Mouse (Mus musculus): Measurements from ENCODE around the gene Mark4. TPM values are rescaled to one million over a fixed set of nuclear protein-coding genes. Genes with fewer than 3 reads are reported as not detected.
A peak's percentile ranks its signal among the peaks of the same experiment; 100 is the strongest.

Mark4 gene
- total RNA-seq, 1 experiment = 9.9 TPM

GRCm38 (mm10) chr7:19402535-19403112, 56.0 kb downstream of the Mark4 start:
- H3K9ac ChIP-seq (ENCODE audit: insufficient read depth, low read depth, low read length, poor library complexity, severe bottlenecking) = no peak overlapping the region
- H3K9me3 ChIP-seq (ENCODE audit: control insufficient read depth, insufficient read depth, low read depth, low read length) = no peaks in the 10 kb centered on the region
- TF ChIP-seq MAFK (IDR thresholded peaks at IDR 0.05; ENCODE audit: insufficient read depth, low read depth, low read length) (no peak), CHD2 (IDR thresholded peaks at IDR 0.05; ENCODE audit: low read depth, low read length) (no peak), HCFC1 (IDR thresholded peaks at IDR 0.05; ENCODE audit: borderline replicate concordance, insufficient read depth, low read length) (no peak), ZNF384 (IDR thresholded peaks at IDR 0.05; ENCODE audit: low read depth, low read length) (no peak), ZC3H11A (IDR thresholded peaks at IDR 0.05; ENCODE audit: borderline replicate concordance, low read depth, low read length) (no peak)
- peaks cover 4 to 14% of the 10 kb centered on the region in 2 experiments; a peak in 3 of 4 replicates for H3K4me1 ChIP-seq (ENCODE audit: control insufficient read depth in 2 of 2, insufficient read depth in 2 of 2, low read length in 2 of 2, poor library complexity in 1 of 2)
- DNase-seq (ENCODE audit: low read depth, low spot score) = no peak
- in situ Hi-C loops (cut with MboI; ENCODE audit: low sequenced_read_pairs in 2 of 2, unreplicated experiment in 2 of 2) = no loop called here
- H3K27ac ChIP-seq (ENCODE audit: insufficient read depth, low read depth, low read length, poor library complexity, severe bottlenecking) = no peak overlapping the region
- no peaks in the 10 kb centered on the region; the same call in 1 of the 2 replicates for H3K36me3 ChIP-seq (ENCODE audit: control insufficient read depth, insufficient read depth, low read length, poor library complexity, severe bottlenecking)
- no peak overlapping the region for H3K4me3 ChIP-seq (ENCODE audit: insufficient read depth in 1 of 2, low read depth in 1 of 2, low read length in 2 of 2, poor library complexity in 1 of 2, severe bottlenecking in 1 of 2)

GRCm38 (mm10) chr7:19400946-19401345, 57.7 kb downstream of the Mark4 start:
- no peaks in the 10 kb centered on the region for H3K9me3 ChIP-seq (ENCODE audit: control insufficient read depth, insufficient read depth, low read depth, low read length)
- H3K9ac ChIP-seq (ENCODE audit: insufficient read depth, low read depth, low read length, poor library complexity, severe bottlenecking) = no peak overlapping the region
- H3K27ac ChIP-seq (ENCODE audit: insufficient read depth, low read depth, low read length, poor library complexity, severe bottlenecking) = no peak overlapping the region
- H3K36me3 ChIP-seq (ENCODE audit: control insufficient read depth, insufficient read depth, low read length, poor library complexity, severe bottlenecking) = peaks cover 7% of the 10 kb centered on the region; the same call in 1 of the 2 replicates
- H3K4me1 ChIP-seq (ENCODE audit: control insufficient read depth in 2 of 2, insufficient read depth in 2 of 2, low read length in 2 of 2, poor library complexity in 1 of 2) = peaks cover 4 to 14% of the 10 kb centered on the region in 2 experiments; a peak in 3 of 4 replicates
- in situ Hi-C loops (cut with MboI; ENCODE audit: low sequenced_read_pairs in 2 of 2, unreplicated experiment in 2 of 2) = no loop called here
- no peak for DNase-seq (ENCODE audit: low read depth, low spot score)
- no peak for TF ChIP-seq ZNF384 (IDR thresholded peaks at IDR 0.05; ENCODE audit: low read depth, low read length)
- no peak for TF ChIP-seq ZC3H11A (IDR thresholded peaks at IDR 0.05; ENCODE audit: borderline replicate concordance, low read depth, low read length)
- TF ChIP-seq MAFK (IDR thresholded peaks at IDR 0.05; ENCODE audit: insufficient read depth, low read depth, low read length) = no peak
- no peak for TF ChIP-seq CHD2 (IDR thresholded peaks at IDR 0.05; ENCODE audit: low read depth, low read length)
- TF ChIP-seq HCFC1 (IDR thresholded peaks at IDR 0.05; ENCODE audit: borderline replicate concordance, insufficient read depth, low read length) = no peak
- H3K4me3 ChIP-seq (ENCODE audit: insufficient read depth in 1 of 2, low read depth in 1 of 2, low read length in 2 of 2, poor library complexity in 1 of 2, severe bottlenecking in 1 of 2) = no peak overlapping the region

GRCm38 (mm10) chr7:19399496-19400280, 58.9 kb downstream of the Mark4 start:
- Histone ChIP-seq H3K36me3 (ENCODE audit: control insufficient read depth, insufficient read depth, low read length, poor library complexity, severe bottlenecking) (peaks cover 19% of the 10 kb centered on the region), H3K27ac (ENCODE audit: insufficient read depth, low read depth, low read length, poor library complexity, severe bottlenecking) (peak overlapping the region; percentile 8; the same call in 1 of the 2 replicates), H3K4me1 (ENCODE audit: control insufficient read depth in 2 of 2, insufficient read depth in 2 of 2, low read length in 2 of 2, poor library complexity in 1 of 2) (peaks cover 4 to 14% of the 10 kb centered on the region in 2 experiments; a peak in 2 of 4 replicates), H3K9me3 (ENCODE audit: control insufficient read depth, insufficient read depth, low read depth, low read length) (no peaks in the 10 kb centered on the region), H3K4me3 (ENCODE audit: insufficient read depth in 1 of 2, low read depth in 1 of 2, low read length in 2 of 2, poor library complexity in 1 of 2, severe bottlenecking in 1 of 2) (peak overlapping the region; percentile 60 to 70), H3K9ac (ENCODE audit: insufficient read depth, low read depth, low read length, poor library complexity, severe bottlenecking) (peak overlapping the region; percentile 57)
- TF ChIP-seq HCFC1 (IDR thresholded peaks at IDR 0.05; ENCODE audit: borderline replicate concordance, insufficient read depth, low read length) (no peak), ZC3H11A (IDR thresholded peaks at IDR 0.05; ENCODE audit: borderline replicate concordance, low read depth, low read length) (no peak), CHD2 (IDR thresholded peaks at IDR 0.05; ENCODE audit: low read depth, low read length) (no peak), MAFK (IDR thresholded peaks at IDR 0.05; ENCODE audit: insufficient read depth, low read depth, low read length) (no peak), ZNF384 (IDR thresholded peaks at IDR 0.05; ENCODE audit: low read depth, low read length) (no peak)
- in situ Hi-C loops (cut with MboI; ENCODE audit: low sequenced_read_pairs in 2 of 2, unreplicated experiment in 2 of 2) = no loop called here
- DNase-seq (ENCODE audit: low read depth, low spot score) = no peak

GRCm38 (mm10) chr7:19394484-19394883, 64.1 kb downstream of the Mark4 start:
- Histone ChIP-seq H3K27ac (ENCODE audit: insufficient read depth, low read depth, low read length, poor library complexity, severe bottlenecking) (no peak overlapping the region), H3K4me3 (ENCODE audit: insufficient read depth in 1 of 2, low read depth in 1 of 2, low read length in 2 of 2, poor library complexity in 1 of 2, severe bottlenecking in 1 of 2) (no peak overlapping the region), H3K36me3 (ENCODE audit: control insufficient read depth, insufficient read depth, low read length, poor library complexity, severe bottlenecking) (peaks cover 58% of the 10 kb centered on the region), H3K4me1 (ENCODE audit: control insufficient read depth in 2 of 2, insufficient read depth in 2 of 2, low read length in 2 of 2, poor library complexity in 1 of 2) (peaks cover 0 to 13% of the 10 kb centered on the region in 2 experiments; a peak in 2 of 4 replicates), H3K9ac (ENCODE audit: insufficient read depth, low read depth, low read length, poor library complexity, severe bottlenecking) (no peak overlapping the region), H3K9me3 (ENCODE audit: control insufficient read depth, insufficient read depth, low read depth, low read length) (no peaks in the 10 kb centered on the region)
- TF ChIP-seq ZNF384 (IDR thresholded peaks at IDR 0.05; ENCODE audit: low read depth, low read length) (no peak), HCFC1 (IDR thresholded peaks at IDR 0.05; ENCODE audit: borderline replicate concordance, insufficient read depth, low read length) (no peak), MAFK (IDR thresholded peaks at IDR 0.05; ENCODE audit: insufficient read depth, low read depth, low read length) (no peak), CHD2 (IDR thresholded peaks at IDR 0.05; ENCODE audit: low read depth, low read length) (no peak), ZC3H11A (IDR thresholded peaks at IDR 0.05; ENCODE audit: borderline replicate concordance, low read depth, low read length) (no peak)
- no peak for DNase-seq (ENCODE audit: low read depth, low spot score)
- in situ Hi-C loops (cut with MboI; ENCODE audit: low sequenced_read_pairs in 2 of 2, unreplicated experiment in 2 of 2) = no loop called here
